In genomic region chr9:115163031-115163430, GRCm38 (mm10) we compare ENCODE assay signal across 8 mouse cellular contexts.
DNase-seq lines count a peak whose midpoint lies in the region; ATAC-seq lines count a peak whose summit lies in the region.

No protein-coding gene starts in this region.

- H3K4me2 ChIP-seq in embryonic facial prominence, embryonic 11.5 days (ENCODE audit: low read depth, low read length): no peak overlapping the region
- H3K4me2 ChIP-seq in heart, embryonic 12.5 days: no peak overlapping the region
- H3K4me2 ChIP-seq in kidney, embryonic 15.5 days: no peak overlapping the region
- H3K4me2 ChIP-seq in liver, embryonic 15.5 days: peak overlapping the region; percentile 21

- no peaks in the 10 kb centered on the region for H3K27me3 ChIP-seq in embryonic facial prominence, embryonic 11.5 days (ENCODE audit: control insufficient read depth, insufficient read depth, low read length)
- no peaks in the 10 kb centered on the region for H3K27me3 ChIP-seq in heart, embryonic 12.5 days (replicated peaks)
- no peaks in the 10 kb centered on the region for H3K27me3 ChIP-seq in kidney, embryonic 15.5 days
- H3K27me3 ChIP-seq in liver, embryonic 15.5 days: no peaks in the 10 kb centered on the region

- no peaks in the 10 kb centered on the region for H3K4me1 ChIP-seq in embryonic facial prominence, embryonic 11.5 days (ENCODE audit: control insufficient read depth, insufficient read depth, low read length)
- H3K4me1 ChIP-seq in heart, embryonic 12.5 days (replicated peaks): peaks cover 48% of the 10 kb centered on the region
- H3K4me1 ChIP-seq in kidney, embryonic 15.5 days: peaks cover 16% of the 10 kb centered on the region
- H3K4me1 ChIP-seq in liver, embryonic 15.5 days (replicated peaks): peaks cover 44% of the 10 kb centered on the region

- no peak overlapping the region for H3K27ac ChIP-seq in embryonic facial prominence, embryonic 11.5 days (replicated peaks; ENCODE audit: low read depth, low read length)
- H3K27ac ChIP-seq in heart, embryonic 12.5 days (ENCODE audit: poor library complexity, severe bottlenecking): no peak overlapping the region; the same call in 1 of the 2 replicates
- H3K27ac ChIP-seq in kidney, embryonic 15.5 days: no peak overlapping the region; the same call in 1 of the 2 replicates
- no peak overlapping the region for H3K27ac ChIP-seq in liver, embryonic 15.5 days (replicated peaks)

- no peaks in the 10 kb centered on the region for H3K9me3 ChIP-seq in embryonic facial prominence, embryonic 11.5 days (replicated peaks; ENCODE audit: control insufficient read depth, low read length)
- H3K9me3 ChIP-seq in heart, embryonic 12.5 days (replicated peaks): no peaks in the 10 kb centered on the region
- no peaks in the 10 kb centered on the region for H3K9me3 ChIP-seq in kidney, embryonic 15.5 days (replicated peaks)
- no peaks in the 10 kb centered on the region for H3K9me3 ChIP-seq in liver, embryonic 15.5 days (replicated peaks)

- ATAC-seq in embryonic facial prominence, embryonic 11.5 days (replicated peaks; ENCODE audit: insufficient number of reproducible peaks, low FRiP score, low TSS enrichment, low read depth): no peak; the same call in 1 of the 2 replicates
- peak; percentile 44 for ATAC-seq in heart, embryonic 12.5 days (ENCODE audit: insufficient number of reproducible peaks, low FRiP score)
- 0 out of 2 replicates have a peak, but pooled peaks have one; percentile 60 for ATAC-seq in kidney, embryonic 15.5 days (replicated peaks; ENCODE audit: low FRiP score)
- ATAC-seq in liver, embryonic 15.5 days (ENCODE audit: insufficient read depth): peak; percentile 72

- H3K36me3 ChIP-seq in embryonic facial prominence, embryonic 11.5 days (replicated peaks; ENCODE audit: control insufficient read depth, insufficient read depth, low read depth, low read length): no peaks in the 10 kb centered on the region
- no peaks in the 10 kb centered on the region for H3K36me3 ChIP-seq in heart, embryonic 12.5 days
- no peaks in the 10 kb centered on the region for H3K36me3 ChIP-seq in kidney, embryonic 15.5 days
- H3K36me3 ChIP-seq in liver, embryonic 15.5 days (replicated peaks): no peaks in the 10 kb centered on the region

- DNase-seq in 3T3-L1 (ENCODE audit: low read depth, low spot score): peak; percentile 69
- peak; percentile 89 for DNase-seq in R1 (ENCODE audit: low read depth, low spot score)
- DNase-seq in embryonic facial prominence, embryonic 11.5 days (ENCODE audit: low spot score): peak; percentile 59
- peak; percentile 61 for DNase-seq in ovary, adult 18-20 months (ENCODE audit: low spot score)
- DNase-seq in thymus, postnatal 25 days: peak; percentile 60

- H3K4me3 ChIP-seq in embryonic facial prominence, embryonic 11.5 days (ENCODE audit: low read depth, low read length): no peak overlapping the region
- no peak overlapping the region for H3K4me3 ChIP-seq in heart, embryonic 12.5 days
- H3K4me3 ChIP-seq in kidney, embryonic 15.5 days (replicated peaks): no peak overlapping the region
- no peak overlapping the region for H3K4me3 ChIP-seq in liver, embryonic 15.5 days (replicated peaks)

- H3K9ac ChIP-seq in embryonic facial prominence, embryonic 11.5 days (replicated peaks; ENCODE audit: low read length): no peak overlapping the region
- no peak overlapping the region for H3K9ac ChIP-seq in heart, embryonic 12.5 days
- no peak overlapping the region for H3K9ac ChIP-seq in kidney, embryonic 15.5 days
- no peak overlapping the region for H3K9ac ChIP-seq in liver, embryonic 15.5 days

- 63% methylated on average over 5 of the region's 5 CpGs for WGBS in embryonic facial prominence, embryonic 11.5 days
- 33% methylated on average over 5 of the region's 5 CpGs for WGBS in heart, embryonic 12.5 days
- WGBS in kidney, embryonic 15.5 days: 69% methylated on average over 5 of the region's 5 CpGs
- 18% methylated on average over 5 of the region's 5 CpGs for WGBS in liver, embryonic 15.5 days (ENCODE audit: insufficient replicate concordance)
